Mouse (Mus musculus): ENCODE measurements around the gene Stkld1.

Stkld1 gene

DNA sequence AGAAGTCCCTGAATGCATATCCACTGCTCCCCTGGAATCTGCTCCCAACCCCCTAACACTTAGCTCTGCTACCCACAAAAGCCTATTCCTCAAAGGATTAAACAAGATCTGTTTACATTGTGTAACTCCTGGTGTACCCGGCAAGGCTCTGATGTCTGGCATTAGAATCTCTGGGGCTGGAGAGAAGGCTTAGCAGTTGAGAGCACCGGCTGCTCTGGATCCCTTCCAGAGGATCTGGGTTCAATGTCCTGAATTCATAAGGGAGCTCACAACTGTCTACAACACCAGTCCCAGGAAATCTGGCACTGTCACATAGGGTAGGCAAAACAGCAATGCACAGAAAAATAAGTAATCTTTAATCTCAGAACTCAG, 23.6 kb downstream of the Stkld1 start:
- in situ Hi-C loops (cut with MseI, MboI), result no loop called here

DNA sequence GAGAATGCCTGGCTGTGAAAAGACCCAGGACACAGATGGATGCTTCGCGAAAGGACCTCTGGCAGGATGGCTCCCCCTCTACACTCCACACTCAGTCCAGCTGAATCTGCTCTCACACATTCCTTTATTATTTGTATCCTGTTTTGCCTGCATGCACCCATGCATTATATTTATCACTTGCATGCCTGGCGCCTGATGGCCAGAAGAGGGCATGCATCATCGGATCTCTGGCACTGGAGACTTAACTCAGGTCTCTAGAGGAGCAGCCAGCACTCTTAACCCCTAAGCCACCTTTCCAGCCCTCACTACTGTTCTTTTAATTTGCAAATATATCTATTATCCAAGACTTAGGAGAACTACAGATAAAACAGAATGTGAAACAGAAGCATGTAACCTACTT, 26.9 kb downstream of the Stkld1 start:
- in situ Hi-C loops (cut with MseI, MboI), result no loop called here

DNA sequence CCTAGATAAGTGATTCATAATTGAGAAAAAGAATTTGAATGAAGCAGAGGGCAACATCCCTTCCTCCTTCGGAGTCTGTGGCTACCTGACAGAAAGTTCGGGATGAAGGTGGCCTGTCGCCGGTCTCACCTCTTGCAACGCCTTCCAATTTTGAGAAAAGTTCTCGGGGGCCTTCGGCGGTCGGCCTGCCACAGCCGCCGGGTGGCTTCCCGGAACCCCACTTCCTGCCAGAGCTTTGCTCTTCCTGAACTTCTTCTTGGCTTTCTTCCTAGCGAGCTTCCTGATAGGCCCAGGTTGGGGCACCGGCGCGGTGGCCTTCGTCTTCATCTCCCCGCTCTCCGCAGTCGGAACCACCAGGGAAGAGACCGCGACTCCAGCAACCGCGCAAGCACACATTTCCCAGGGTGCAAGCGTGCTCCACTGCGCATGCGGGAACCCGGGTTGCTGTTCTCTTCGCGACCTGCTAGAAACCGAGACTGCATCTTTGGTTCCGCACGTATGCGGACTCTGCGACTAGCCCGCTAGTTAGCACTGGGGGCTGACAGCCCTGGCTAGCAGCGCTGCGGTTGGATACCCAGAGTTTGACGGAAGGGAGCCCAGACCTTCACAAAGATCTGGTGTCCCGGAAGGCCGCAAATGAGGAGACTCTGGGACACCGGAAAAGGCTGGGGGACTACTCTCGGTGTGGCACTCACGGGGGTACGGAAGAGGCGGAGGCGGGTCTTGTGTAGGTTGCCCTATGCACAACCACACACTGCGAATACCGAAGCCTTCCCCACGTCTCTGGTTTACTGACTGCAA, 30.3 kb downstream of the Stkld1 start, which contains the start of gene Rexo4:
Gene Rexo4 (minus strand): TSS at position 464 of the 801 bp plus-strand sequence.
- in situ Hi-C loops (cut with MseI, MboI), result no loop called here

DNA sequence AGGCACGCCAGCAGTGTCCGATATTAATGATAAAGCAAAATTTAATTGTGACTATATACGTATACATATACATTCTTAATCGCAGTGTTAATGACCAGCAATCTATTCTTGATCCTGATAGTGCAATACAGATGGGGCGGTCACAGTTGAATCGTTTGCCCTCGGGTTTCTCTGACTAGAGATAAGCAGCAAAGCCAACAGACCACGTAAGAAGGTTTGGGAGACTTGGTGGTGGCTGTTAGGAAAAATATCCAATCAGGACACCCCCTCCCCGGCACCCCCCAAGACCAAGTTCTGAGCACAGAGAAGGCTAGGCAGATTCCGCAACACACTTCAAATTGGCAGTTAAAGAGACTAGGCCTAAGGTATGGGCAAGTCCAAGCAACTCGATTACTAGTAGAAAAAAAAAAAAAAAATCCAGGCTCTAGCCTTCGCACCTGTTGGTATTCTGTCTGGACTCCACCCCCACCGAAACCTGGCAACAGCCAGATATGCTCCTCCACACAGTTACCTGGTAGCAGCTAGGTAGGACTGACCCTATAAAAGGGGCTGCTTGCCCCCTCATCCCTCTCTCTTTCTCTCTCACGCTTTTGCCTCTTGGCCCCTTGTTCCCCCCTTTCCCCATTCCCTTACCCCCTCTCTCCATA, 31.0 kb downstream of the Stkld1 start:
- in situ Hi-C loops (cut with MseI, MboI), result no loop called here

DNA sequence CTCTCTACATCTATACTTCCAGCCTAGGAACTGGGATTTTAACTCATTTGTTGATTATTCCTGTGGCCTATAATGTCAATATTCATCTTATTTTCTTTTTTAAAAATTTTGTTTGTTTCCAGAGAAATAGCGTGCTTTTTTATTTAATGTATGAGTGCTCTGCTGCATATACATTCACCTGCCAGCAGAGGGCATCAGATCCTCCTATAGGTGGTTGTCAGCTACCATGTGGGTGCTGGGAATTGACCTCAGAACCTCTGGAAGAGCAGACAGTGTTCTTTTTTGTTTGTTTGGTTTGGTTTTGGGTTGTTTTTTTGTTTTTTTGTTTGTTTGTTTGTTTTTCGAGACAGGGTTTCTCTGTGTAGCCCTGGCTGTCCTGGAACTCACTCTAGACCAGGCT, 33.4 kb downstream of the Stkld1 start:
- in situ Hi-C loops (cut with MseI, MboI), result no loop called here

DNA sequence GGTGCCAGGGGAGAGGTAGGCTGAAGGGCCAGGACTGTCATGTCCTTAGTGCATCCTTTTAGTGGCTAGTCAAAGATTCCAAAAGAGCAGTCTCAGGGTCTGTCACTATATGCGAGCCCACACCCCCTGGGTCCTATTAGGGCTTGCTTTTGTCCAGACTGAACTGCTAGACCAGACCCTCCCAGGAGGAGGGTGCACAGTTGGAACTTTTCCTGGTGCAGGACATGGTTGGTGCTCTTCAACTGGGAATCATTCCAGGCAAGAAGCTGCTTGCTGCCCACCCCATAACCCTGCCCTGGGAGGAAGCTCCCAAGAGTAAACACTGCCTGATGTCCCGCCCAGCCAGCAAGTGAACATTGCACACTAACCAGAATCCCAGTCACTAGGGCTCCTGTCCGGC, 39.3 kb downstream of the Stkld1 start, which contains the start of gene Adamts13:
Gene Adamts13 (plus strand): TSS at position 301 of the 400 bp plus-strand sequence.
- in situ Hi-C loops (cut with MseI, MboI), result no loop called here

DNA sequence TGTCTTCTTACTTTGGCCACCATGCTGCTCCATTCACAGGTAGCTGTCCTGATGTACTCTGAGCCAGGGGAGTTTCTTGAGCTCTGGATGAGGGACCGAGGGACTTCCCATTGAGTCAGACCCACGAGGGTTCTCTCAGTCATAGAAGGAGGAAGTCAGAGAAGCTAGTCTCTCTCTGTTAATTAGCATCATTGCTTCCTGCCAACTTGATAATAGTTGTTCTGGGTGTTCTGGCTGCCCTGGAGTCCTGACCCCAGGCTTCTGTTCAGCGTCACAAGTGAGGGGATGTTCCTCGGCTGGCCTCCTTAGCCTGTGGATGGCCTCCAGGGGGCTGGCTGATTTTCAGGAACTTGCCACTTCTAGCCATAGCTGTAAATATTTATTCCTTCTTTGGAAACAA, 40.1 kb downstream of the Stkld1 start:
- in situ Hi-C loops (cut with MseI, MboI), result no loop called here

DNA sequence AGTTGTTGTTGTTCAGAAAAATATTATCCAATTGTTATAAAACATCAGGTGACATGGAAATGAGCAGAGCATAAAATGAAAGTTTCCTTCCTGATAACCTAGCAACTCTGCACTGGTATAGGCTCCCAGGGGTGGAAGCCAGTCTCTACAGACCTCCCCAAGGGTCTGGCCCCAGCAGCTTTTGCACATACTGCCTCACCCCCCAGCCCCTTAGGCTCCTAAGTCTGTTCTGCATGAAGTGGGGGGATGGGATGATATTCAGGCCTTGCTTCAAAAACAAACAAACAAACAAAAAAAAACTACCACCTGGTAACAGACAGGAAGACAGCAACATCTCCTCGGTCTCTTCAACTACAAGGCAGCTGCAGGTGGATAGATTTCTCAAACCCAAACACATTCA, 46.5 kb downstream of the Stkld1 start:
- in situ Hi-C loops (cut with MseI, MboI), result no loop called here

DNA sequence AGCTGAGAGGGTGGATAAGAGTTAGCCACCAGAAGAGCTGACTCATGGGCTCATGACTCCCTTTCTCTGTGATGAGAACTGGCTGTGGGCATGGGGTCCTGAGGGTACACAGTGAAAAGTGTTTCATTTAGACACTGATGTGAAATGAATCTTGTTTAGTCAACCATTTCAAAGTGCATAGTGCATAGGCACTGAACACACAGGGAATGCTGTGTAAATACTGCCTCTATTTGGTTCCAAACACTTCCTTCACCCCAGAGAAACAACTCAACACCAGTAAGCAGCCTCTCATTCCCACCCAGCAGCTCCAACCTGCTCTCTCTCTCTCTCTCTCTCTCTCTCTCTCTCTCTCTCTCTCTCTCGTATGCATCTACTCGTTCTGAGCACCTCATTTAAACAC, 50.3 kb downstream of the Stkld1 start:
- in situ Hi-C loops (cut with MseI, MboI), result no loop called here

DNA sequence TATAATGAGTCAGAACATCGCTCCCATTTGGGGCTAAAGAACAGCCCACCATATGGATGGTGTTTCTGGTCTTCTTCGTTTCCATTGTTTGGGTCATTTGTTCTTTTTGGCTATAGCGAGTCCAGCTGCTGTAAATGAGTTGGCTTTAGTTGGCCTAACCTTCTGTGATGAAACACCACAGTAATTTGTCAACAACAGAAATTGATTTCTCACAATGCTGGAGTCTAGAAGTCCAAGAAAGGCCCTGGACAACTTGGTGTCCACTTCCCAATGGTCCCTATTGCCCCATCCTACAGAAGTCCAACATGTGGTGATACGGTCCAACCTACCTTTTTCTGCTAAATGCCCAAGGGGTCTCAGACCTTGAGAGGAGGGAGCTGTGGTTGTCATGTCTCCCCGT, 50.8 kb downstream of the Stkld1 start:
- in situ Hi-C loops (cut with MseI, MboI), result no loop called here

DNA sequence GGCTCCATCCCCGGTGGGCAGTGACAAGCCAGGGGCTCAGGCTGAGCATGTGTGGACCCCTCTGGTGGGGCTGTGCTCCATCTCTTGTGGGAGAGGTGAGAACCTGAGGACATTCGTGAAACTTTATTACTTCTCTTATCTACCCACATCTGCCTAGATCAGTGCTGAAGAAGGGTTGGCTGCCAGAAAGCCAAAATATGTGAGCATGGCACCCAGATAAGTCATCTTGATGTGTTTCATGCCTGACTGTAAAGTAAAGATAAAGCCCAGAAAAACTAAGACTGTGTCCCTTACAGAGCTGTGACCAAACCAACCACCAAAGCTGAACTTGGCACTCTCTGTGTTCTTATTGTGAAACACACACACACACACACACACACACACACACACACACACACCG, 60.1 kb downstream of the Stkld1 start:
- in situ Hi-C loops (cut with MseI, MboI), result no loop called here

DNA sequence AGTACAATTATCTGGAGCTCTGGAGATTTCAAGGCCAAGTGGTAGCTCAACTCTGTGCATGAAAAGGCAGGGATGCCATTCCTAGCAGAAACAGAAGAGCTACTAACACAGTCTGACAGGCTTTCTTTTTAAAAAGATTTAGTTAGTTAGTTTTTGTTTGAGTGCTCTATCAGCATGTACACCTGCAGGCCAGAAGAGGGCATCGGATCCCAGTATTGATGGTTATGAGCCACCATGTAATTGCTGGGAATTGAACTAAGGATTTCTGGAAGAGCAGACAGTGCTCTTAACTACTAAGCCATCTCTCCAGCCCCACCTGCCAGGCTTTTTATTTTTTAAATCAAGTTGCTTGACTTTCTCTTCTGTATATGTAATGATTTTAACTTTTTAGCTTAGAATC, 63.7 kb downstream of the Stkld1 start:
- in situ Hi-C loops (cut with MseI, MboI), result no loop called here

DNA sequence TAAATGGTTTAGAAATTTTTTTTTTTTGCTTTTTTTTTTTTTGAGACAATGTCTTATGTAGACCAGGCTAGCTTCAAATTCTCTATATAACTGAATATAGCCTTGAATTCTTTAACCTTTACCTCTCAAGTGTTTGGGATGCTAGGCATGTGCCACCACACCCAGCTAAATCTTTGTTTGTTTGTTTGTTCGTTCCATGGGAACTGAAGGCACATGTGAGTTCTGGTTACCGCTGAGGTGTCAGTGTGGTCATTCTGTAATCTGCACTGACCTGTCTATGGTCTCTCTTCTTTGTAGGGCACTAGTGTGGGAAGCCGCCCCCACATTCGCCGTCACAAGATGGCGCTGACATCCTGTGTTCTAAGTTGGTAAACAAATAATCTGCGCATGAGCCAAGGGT, 64.1 kb downstream of the Stkld1 start:
- in situ Hi-C loops (cut with MseI, MboI), result no loop called here

Data from mouse trophoblast stem cell (cell line).